Mouse (Mus musculus) monocyte, adult 5-6 weeks (primary cell): ENCODE results near the gene Fbxw7. TPM values are rescaled to one million over a fixed set of nuclear protein-coding genes. Genes with fewer than 3 reads are reported as not detected.

Source experiments
- ATAC-seq: fragments of 153-309, 156-312 bp; replicated peaks from 2 replicates; pipeline ENCODE4 v1.8.0; 2017; ENCODE audit warnings: mild to moderate bottlenecking; ENCODE audit not compliant: low TSS enrichment, insufficient number of reproducible peaks, severe bottlenecking, poor library complexity, low FRiP score
- total RNA-seq: library from RNA; stranded (forward); fragments of 200-1000, 200-491, 200-594 nt; gene quantifications from 3 replicates; pipeline ENCODE4 v1.2.3, GENCODE M21; 2017

Fbxw7 gene
- total RNA-seq, 1 experiment from 2014 or later, result 53.6 TPM

DNA sequence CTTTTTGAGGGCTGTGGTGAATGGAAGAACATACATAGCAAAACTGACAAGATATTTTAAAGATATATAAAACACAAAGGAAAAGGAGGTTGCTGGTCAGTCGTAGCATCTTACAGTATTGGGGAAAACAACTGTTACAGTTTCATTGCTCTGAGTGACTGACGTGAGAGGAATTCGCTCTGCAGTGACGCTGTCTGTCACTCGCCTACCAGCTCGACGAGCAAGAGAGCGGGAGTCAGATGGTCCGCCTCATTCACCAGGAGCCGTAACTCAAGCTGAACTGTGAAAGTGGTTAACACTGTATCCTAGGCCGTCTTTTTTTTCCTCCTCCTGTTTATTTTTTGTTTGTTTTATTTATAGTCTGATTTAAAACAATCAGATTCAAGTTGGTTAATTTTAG lies 163.6 kb downstream of the Fbxw7 start:
- ATAC-seq, result no peak

DNA sequence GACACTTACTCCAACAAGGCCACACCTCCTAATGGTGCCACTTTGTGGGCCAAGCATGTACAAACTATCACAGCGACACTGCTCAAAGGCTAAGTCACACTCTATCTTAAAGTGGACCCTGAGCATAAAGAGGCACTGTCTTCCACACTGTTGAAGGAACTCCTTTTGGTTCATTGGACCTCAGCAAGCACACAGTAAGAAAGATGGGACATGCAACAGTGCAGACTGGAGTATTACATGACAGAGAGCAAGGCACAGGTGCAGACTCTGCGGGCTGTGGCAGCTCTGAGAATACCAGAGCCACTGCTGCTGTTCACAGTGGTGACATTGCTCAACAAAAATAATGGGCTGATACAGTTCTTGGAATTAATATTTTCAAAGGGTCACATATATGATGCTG lies 165.1 kb downstream of the Fbxw7 start:
- no peak for ATAC-seq

DNA sequence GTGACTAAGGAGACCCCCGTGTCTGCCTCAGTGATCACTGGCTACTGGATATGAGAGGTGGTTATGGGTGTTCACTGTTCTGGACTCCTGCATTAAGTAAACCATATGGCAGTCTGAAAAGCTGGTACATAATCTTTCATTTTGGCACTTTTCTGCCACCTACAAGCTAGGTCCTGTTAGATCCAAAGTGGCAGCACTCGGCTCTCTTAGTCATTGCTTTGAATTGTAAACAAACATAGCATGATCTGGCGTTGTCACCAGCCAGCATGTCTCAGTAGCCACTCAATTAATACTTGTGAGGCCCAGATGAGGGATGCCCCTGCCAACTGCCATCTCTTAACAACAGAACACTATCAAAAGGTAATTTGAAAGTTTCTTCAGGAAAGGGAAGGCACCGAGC lies 167.6 kb downstream of the Fbxw7 start:
- ATAC-seq, result no peak

DNA sequence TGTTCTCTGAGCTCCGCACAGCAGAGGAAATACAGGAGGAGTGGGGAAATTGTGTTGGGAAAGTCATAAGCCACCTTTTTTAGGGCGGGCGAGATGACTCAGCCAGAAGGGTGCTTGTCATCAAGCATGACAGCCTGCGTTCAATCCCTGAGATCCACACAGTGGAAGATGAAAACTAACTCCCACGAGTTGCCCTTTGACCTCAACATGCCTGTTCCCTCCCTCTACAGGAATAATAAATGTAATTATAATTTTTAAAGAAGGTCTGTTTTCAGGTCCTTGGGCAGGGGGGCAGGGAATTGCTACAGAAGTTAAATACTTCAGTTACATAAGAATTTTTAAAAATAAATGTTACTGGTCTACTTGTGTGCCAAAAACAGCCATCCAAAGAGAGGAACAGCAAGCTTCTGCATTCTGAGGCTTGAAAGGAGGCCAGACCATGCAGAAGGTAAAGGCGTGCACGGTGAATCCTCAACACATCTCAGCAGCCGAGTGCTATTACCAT lies 170.1 kb downstream of the Fbxw7 start:
- ATAC-seq, result no peak

DNA sequence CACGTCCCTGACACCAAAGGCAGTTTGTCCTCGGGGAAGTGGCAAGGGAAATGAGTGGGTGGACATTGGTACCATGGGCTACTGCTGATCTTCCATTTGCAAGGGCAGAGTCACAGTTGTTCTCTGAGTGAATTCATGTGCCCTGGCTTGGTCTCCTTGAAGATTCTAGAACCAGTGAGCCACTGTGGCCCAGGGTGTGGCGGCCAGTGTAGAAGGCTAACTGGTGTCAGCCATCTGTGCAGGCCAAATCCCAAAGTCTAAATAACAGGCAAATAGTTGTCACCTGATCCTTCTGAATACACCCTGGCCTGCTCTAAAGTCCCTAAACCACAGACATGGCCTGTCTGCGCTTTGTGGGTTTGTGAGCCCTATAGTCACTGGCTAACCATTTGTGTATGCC lies 173.8 kb downstream of the Fbxw7 start:
- no peak for ATAC-seq

DNA sequence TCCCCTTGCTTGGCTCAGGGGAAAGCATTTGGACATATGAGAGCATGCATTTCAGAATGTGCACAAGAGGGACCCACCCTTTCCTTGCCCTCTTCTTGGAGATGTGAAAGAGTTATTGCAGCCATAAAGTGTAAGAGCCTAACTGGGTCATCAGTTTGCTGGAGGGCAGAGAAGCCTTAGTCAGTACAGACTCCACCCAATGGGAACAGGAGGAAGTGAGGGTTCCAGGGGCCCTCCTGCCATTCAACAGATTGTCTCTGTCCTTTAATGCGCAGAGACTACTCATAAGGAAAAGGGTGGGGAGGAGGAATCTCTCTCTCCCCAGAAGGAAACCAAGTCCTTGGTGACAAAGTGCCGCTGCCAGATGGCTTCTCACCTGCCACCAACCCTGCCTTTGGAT lies 190.2 kb downstream of the Fbxw7 start:
- no peak for ATAC-seq

DNA sequence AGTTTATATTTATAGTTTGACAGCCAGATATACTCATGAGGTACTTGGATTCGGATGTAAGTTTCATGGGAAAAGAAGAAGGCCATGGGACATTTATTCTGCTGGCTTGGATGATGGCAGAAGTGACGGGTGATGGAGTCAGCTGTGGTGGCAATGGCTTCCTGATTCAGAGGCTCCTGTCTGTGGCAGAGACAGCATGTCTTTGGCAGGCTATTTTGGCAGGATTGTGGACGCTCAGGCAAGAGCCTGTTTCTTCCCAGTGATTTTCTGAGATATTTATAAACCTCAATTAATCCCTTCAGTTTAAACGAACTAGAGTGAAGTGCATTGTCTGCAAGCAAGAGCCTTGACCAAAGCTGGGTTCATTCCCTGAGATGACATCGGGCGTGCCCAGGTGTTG lies 197.8 kb downstream of the Fbxw7 start:
- ATAC-seq, result no peak

DNA sequence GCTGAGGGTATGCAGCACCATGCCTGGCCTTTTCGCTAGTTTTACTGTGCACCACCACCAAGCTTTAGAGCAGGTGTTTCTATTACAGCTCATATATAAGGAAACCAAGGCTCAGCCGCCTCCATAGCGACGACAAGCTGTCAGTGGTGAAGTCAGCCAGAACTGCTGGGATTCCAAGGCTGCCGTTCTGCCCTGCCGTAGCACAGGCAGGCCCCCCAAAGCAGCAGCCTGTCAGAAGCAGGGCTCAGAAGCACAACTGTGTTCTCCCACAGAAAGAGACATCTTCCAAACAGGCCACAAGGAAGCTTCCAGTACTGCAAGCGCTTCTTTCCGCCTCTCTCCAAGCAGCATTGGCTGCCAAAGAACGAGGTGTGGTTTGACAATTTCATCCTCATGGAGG lies 200.6 kb downstream of the Fbxw7 start:
- ATAC-seq, result no peak

DNA sequence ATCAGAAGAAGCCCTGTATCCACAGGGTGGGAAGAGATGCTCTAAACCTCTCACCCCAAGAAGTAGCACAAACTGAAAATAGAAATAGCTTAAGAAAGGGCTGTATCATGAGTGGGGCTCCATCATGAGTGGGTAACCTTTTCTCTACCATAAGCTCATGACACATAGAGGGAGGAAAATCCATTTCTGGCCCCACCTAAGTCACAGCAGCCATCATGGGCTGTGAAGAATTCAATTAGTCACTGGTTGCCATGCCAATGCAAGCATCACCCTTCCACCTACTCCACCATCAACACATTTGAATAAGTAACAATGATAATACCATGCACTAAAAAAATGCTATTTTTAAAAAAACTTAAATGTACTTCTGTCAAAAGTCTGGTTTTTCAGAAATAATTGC lies 205.1 kb downstream of the Fbxw7 start:
- ATAC-seq, result no peak

DNA sequence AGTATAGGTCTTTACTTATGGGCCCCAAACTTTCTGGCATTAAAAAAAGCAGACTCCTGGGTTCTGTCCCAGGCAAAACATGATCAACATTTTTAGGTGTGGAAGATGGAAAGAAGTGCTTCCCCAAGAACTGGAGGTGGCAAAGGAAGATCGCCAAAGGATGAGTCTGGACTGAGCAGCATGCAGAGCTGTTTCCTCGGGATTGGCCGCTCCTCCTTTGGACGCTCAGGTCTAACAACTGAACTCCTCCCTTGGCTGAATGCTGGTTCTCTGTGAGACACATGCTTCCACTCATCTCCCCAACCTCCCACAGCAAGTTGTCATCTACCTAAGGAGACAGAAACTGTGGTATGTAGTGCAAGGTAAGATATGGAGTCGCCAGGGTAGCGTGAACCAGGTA lies 206.7 kb downstream of the Fbxw7 start:
- ATAC-seq, result no peak

DNA sequence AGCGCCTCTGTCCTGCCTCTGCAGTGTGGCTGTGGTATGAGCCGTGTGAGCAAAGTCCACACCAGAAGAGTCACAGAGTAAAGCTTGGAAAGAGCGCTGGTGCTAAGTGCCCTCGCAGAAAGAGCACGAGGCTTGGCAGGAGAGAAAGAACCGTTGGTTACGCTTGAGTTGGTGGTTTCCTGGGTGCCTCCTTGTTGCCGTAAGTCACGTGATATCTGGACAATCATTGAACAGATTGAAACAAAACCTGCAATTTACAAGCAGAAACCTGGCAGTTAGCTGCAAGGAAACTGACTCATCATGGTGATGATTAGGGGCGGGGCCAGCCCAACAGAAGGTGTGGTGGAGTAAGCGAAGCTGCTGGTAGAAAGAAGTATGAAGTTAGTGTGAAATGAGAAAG lies 207.7 kb downstream of the Fbxw7 start:
- no peak for ATAC-seq

DNA sequence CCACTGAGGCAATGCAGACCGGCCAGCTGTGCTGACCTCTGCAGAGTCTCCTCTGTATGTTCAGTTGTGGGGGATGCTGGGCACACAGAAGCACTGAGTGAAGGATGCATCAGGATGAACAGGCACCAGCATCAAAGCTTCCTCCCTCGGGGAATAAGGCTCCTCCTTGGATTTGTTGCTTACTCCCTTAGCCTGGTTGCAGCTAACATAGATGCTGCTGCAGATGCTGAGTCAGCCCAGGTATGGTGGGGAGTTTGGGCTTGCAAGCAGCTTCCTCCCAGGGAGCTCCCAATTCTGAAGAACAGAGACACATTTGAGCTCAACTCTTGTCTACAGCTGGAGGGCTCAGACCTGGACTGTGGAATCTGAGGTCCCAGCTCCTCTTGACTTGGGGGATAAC lies 209.2 kb downstream of the Fbxw7 start:
- no peak for ATAC-seq

DNA sequence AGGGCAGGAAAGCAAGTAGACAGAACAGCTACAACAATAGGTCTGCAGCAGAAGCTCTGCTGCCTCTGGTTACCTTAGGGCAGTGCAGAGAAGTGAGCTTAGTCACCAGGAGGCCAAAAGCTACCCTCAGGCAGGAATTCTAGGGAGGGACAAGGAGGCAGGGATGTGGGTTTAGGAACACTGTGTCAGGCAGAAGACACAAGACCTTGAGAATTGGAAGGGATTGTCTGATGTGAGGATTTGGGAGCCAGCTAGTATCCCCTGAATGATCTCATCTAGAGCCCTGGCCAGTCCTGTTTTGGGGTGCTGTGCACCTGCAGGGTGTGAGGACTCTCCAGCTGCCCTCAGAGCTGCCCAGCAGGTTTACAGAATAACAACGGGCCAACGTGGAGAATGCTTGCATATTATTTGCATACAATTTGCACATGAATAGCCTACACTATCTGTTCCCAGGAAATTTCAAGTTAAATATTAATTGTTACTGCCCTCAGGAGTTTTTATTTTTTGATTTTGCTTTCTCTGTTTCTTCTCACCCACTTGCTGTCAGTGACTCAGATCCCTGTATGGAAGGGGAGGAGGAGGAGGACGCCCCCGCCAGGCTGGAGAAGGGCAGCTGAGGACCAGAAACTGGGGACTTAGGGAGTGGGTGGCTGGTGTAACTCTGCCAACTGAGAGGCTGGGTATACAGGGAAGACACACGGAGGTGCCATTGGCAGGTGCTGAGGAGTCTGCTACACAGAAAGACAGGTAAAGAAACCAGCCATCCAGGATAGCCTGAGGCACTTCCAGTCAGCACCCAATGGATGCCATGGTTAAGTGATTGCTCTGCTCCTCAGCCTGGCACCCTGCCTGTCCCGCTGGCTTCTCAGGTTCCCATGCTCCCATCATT lies 210.0 kb downstream of the Fbxw7 start:
- ATAC-seq, result no peak

Other genes with a start within 250 kb of the Fbxw7 start
- gene Arfip1, start 232.6 kb upstream of the Fbxw7 start, total RNA-seq, result 61.3 to 80.6 TPM (median 68.6 TPM) in 3 replicates
- not detected in 3 replicates for gene Tigd4, start 221.7 kb upstream of the Fbxw7 start, total RNA-seq
- 10.4 to 18.5 TPM (median 16.8 TPM) in 3 replicates for gene Tmem154, start 149.1 kb upstream of the Fbxw7 start, total RNA-seq